Mouse (Mus musculus): ENCODE results near the gene Hormad2. TPM values are rescaled to one million over a fixed set of nuclear protein-coding genes. Genes with fewer than 3 reads are reported as not detected.

Gene Hormad2
- 0.76 TPM for polyA plus RNA-seq (2017; shearing (Covaris generic))

DNA sequence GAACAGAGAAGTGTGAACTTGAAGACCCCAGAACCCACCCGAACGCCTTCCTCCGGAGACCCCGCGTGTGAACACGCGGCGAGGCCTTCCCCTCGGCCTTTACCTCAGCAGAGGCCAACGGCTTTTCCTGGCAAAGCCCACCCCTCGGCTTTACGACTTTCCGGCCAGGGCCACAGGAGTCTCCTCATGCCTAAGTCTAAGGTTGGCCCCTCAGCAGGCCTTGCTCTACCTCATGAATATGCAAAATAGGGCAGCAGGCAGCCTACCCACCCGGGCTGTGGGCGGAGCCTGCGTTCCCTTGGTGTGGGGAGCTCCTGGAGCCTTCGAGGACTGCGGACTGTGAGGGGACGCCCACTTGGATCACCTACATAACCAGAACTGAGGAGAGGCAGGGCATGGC is at the start of gene Hormad2:
Gene Hormad2 (minus strand): TSS at position 128 of the 400 bp plus-strand sequence.

Other genes starting within 250 kb of the Hormad2 start
- gene Castor1, start 222.9 kb downstream of the Hormad2 start, polyA plus RNA-seq (2017; shearing (Covaris generic)) = 30.6 TPM
- 7.4 TPM for gene Osm, start 204.7 kb downstream of the Hormad2 start, polyA plus RNA-seq (2017; shearing (Covaris generic))
- gene Lif, start 183.5 kb downstream of the Hormad2 start, polyA plus RNA-seq (2017; shearing (Covaris generic)) = 10.8 TPM
- gene Mtmr3, start 153.8 kb upstream of the Hormad2 start, polyA plus RNA-seq (2017; shearing (Covaris generic)) = 92.4 TPM
- gene Gm11032, start 179.0 kb upstream of the Hormad2 start, polyA plus RNA-seq (2017; shearing (Covaris generic)) = not detected
- 37.7 TPM for gene Ascc2, start 196.6 kb upstream of the Hormad2 start, polyA plus RNA-seq (2017; shearing (Covaris generic))

Data from effector memory CD4-positive, alpha-beta T cell, adult 5 months (primary cell).